Mouse (Mus musculus) common myeloid progenitor, adult 5-6 weeks (primary cell): Measurements from ENCODE around the gene Tbc1d19. TPM values are rescaled to one million over a fixed set of nuclear protein-coding genes. Genes with fewer than 3 reads are reported as not detected.

Experiments used
- ATAC-seq: replicated peaks from 2 replicates; pipeline ENCODE4 v1.8.0; 2016; ENCODE audit warnings: low read depth, mild to moderate bottlenecking, moderate TSS enrichment, inconsistent platforms; ENCODE audit not compliant: poor library complexity, severe bottlenecking
- total RNA-seq: library from RNA; stranded (forward); fragments of 200-1000, 187-1606 nt; gene quantifications from 2 replicates; pipeline ENCODE4 v1.2.3, GENCODE M21; 2017

Gene Tbc1d19
- 12.6 and 18.1 TPM in 2 replicates for total RNA-seq

DNA sequence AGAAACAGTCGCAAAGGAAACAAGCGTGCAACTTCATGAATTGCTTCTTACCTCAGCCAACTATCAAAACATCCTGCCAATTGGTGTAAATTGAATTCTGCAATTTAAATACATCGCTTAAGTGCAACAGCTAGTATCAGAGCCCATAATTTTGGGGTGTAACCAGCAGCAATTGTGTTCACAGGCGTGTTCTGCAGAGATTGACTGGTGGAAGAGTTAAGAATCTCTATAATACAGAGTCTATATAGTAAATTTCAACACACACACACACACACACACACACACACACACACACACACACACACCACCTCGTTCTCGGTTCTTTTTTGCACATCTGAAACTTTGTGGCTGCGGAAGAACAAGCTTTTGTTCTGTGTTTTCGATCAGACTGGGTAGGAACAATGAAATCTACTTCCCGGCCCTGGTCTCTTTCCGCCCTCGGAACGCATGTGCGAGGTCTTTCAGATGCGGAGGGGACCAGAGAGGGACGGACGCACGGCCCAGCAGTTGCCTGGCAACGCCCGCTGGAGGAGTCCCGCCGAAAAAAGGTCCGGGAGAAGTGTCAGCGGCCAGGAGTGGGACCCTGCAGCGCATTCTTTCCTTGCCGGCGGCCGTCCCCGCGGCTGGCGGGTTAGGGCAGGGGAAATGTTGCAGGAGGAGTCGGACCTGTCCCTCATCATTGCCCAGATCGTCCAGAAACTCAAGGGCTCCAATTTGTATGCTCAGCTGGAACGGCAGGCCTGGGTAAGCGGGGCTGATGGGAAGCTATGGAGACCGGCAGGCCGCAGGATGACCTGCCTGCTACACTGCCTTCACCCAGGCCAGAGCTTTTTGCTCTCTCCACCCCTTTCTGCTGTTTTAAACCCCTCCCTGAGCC is at the start of gene Tbc1d19:
Gene Tbc1d19, plus strand, starts transcription at position 492 of the 877 bp plus-strand sequence.
- peak; percentile 99 for ATAC-seq

- ATAC-seq = no peak
Observed at GRCm38 (mm10) chr5:53759912-53760311, 49.5 kb upstream of the Tbc1d19 start.

DNA sequence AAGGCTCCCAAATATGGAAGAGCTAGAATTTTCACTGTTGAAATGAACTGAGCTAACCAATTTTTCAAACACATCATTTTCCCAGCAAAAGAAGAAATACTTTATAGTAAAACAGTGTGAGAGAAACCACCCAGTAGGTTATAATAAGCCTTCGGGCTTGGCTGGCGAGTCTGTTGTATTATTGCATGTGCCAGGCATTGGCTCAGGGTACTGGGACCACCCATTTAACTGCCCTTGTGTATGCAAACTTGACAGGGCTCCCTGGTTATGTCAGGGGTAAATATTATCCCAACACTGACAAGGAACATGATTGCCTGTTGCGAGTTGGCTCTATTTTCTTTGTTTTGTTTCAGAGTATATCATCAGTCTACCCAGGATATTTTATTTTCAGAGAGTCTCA is 48.5 kb upstream of the Tbc1d19 start:
- ATAC-seq = no peak

DNA sequence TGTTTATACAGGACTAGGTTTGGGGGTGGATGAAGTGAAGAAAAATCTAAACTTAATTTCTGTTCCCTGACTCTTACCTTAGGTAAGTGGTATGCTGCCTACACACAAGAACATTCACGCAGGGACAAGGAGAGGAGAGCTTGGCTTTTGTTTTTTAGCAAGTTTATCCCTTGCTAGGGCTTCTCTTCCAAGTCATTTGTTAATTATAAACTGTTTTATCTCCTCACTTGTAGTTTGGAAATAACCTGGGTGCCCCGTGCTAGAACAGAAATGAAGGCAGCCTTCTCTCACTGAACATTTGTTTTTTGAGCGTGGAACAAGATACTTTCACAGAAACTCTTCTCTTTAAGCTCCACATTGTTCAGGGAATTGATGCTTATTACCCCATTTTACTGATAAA is 48.1 kb upstream of the Tbc1d19 start:
- no peak for ATAC-seq

DNA sequence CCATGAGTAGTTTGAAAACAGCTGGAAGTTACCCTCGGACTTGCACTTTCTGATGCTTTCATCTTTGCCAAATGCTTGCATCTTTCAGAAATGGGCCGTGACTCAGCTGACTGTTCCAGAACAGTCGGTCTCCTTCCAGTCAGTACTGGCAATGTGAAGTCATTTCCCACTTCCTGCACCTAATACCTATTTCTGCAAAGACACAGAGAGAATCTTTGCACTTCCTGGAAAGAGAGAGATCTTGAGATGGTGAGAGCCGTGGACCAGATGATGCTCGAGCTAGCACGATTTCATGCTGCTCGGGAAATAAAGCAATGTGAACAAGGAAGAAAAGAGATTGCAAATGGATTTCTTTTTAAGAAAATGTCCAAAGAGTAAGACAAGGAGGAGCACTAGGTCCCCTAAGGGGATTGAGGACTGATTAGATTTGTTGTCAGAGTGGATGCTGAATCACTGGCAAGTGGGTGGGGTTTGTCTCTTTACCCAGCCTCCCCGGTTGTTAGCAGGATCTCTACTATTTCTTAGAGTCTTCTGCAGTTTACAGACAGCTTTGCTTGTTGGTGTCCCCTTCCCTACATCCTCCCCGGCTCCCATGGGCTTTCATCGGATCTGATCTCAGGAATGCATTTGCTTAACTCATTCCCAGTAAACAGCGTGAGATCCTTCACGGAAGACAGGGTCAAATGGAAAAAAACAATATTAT is 24.4 kb upstream of the Tbc1d19 start:
- no peak for ATAC-seq

DNA sequence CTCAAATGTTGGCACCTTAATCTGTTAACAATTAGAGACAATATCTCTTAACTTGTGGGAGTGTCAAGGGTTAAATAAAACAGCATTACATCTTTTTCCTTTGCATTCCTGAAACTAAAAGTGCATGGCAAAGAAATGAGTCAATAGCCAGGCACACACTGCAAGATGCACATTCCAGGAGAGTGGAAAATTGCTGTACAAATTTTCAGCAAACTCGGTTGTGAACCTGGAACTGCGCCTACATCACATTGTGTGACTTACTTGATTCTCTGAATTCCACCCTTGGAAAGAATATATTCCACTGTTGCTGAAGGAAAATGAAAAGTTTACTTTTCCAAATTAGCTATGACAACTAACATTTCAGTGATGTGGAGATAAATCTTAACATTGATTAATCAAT is 8.0 kb upstream of the Tbc1d19 start:
- no peak for ATAC-seq

DNA sequence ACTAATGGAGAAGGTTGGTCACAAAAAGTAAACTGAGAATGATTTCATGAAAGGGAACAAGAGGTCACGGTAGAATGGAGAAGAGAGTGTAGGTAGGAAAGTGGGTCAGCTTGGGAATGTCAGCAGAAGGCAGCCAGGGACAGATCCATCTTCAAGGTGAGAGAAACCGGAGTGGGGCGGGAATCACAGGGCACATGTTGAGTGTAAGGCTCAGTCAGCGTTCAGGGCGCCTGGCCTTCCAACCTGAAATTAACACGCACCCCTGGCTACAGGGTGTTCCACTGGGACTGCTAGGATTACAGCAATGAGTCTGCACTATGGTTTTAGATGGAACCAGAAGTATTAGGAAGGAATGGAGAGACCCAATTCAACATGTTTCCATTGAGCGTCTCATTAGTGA is 10.3 kb downstream of the Tbc1d19 start:
- ATAC-seq = no peak

DNA sequence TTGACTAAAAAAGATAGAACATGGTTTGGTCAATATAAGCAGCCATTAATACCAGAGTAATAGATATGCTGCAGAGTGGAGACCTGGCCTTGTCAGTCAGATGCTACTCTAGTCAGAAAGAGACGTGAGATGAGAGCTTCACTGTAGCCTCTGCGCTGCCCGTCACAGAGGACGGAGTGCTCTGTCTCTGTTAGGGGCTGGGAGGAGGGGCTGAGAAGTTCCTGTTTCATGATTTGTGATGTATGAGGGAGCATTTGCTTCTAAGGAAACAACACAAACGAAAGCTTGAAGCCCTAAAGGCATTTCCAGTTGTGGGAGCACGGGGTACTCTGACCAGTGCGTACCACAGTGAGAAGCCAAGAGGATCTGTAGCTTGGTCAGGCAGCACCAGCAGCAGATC is 16.5 kb downstream of the Tbc1d19 start:
- peak; percentile 81 for ATAC-seq

- ATAC-seq = no peak
Observed at GRCm38 (mm10) chr5:53834489-53834888, 25.1 kb downstream of the Tbc1d19 start.

- ATAC-seq = no peak
Observed at GRCm38 (mm10) chr5:53841256-53841655, 31.9 kb downstream of the Tbc1d19 start.

GRCm38 (mm10) chr5:53848294-53848942 is 39.0 kb downstream of the Tbc1d19 start:
- ATAC-seq = 0 out of 2 replicates have a peak, but pooled peaks have one; percentile 29

- no peak for ATAC-seq
Observed at GRCm38 (mm10) chr5:53852574-53852973, 43.2 kb downstream of the Tbc1d19 start.

GRCm38 (mm10) chr5:53854561-53854960 is 45.2 kb downstream of the Tbc1d19 start:
- ATAC-seq = no peak

DNA sequence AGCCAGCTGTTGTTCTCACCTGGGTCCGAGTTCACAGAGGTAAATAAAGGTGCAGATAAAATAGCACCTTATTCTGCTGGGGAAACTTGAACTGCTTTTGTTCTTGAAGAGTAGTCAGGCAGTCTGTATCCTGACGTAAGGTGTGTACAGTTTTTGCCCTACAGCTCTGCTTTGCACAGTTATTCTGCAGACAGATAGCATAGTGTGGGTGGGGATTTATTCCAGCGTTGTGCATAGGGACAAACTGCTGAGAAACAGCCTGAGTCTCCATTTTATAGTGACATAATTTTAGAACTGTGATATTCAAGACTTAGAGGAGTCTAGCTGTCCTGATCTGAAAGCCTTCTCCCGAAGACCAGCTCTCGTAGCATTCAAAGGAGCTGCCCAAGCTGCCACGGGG is 46.6 kb downstream of the Tbc1d19 start:
- ATAC-seq = no peak

- no peak for ATAC-seq
Observed at GRCm38 (mm10) chr5:53865146-53865545, 55.7 kb downstream of the Tbc1d19 start.

- no peak for ATAC-seq
Observed at GRCm38 (mm10) chr5:53865991-53866390, 56.6 kb downstream of the Tbc1d19 start.

DNA sequence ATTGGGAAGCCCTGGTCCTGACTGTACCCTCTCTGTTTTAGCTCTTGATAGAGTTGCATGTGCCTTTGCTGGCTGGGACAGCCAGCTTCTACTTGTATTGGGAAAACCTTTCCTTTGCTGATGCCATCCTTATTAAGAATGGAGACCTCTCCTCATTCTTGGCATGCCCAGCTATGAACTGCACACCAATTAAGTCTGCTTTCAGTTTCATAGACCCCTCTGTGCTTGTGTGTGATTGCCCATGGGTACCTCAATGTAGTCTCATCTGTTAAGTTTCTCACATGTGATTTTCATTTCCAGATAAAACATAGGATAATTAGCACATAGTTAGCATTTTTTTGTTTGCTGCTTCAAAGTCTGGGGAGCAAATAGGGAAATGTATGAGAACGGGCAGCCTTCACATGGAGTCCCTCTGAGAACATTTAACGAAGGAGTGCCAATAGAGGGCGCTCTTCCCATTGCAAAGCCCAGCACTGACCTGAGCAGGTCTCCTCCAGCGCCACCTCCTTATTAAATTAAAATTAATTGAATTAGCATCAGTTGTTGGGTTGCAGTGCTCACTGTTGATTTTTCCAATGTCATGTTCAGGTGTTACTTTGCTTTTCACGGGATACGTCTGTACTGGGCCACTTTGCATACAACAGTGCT is 62.4 kb downstream of the Tbc1d19 start:
- ATAC-seq = peak; percentile 96

DNA sequence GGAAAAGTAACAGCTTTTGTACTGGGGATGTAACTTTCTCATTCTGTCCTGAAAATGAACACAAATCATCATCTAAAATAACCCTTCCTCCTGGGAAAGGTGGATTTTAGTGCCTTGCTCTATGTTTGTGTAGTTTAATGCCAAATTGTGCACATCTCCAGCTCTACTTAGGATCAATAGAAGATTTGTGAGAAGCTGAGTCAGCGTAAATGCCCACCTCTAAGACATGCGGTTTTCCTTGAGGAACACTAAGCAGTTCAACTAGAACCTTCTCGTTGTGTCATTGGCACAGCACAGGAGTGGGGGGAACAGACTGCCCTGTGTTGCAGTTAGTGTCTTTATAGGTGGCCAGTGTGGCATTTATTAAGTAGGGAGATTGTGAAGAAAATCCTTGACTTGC is 65.6 kb downstream of the Tbc1d19 start:
- ATAC-seq = no peak

GRCm38 (mm10) chr5:53880724-53881123 is 71.3 kb downstream of the Tbc1d19 start:
- no peak for ATAC-seq

- no peak for ATAC-seq
Observed at GRCm38 (mm10) chr5:53881381-53881990, 72.1 kb downstream of the Tbc1d19 start.
